Mouse (Mus musculus) erythroblast, adult 5-6 weeks (primary cell): ENCODE data around the gene Ppp1r14c. TPM values are rescaled to one million over a fixed set of nuclear protein-coding genes. Genes with fewer than 3 reads are reported as not detected.

ENCODE experiments used
- ATAC-seq: replicated peaks from 2 replicates; pipeline ENCODE4 v1.8.0; 2016; ENCODE audit warnings: moderate number of reproducible peaks, mild to moderate bottlenecking, moderate TSS enrichment, inconsistent platforms; ENCODE audit not compliant: poor library complexity, low FRiP score, severe bottlenecking
- total RNA-seq, 2 experiments: library from RNA; stranded (forward) in 1 of 2; stranded (reverse) in 1 of 2; fragments of 150-400 nt in 1 of 2; fragments of 200-764, 138-1000 nt in 1 of 2; gene quantifications; 2 replicates each; pipeline versions ENCODE4 v1.2.3 to v1.2.4; 2015 to 2017; ENCODE audit warnings: low replicate concordance in 2 of 2

Gene Ppp1r14c
- not detected in 2 replicates for total RNA-seq (2015; ENCODE audit: low replicate concordance)
- not detected in 2 replicates for total RNA-seq (2017; ENCODE audit: low replicate concordance)

DNA sequence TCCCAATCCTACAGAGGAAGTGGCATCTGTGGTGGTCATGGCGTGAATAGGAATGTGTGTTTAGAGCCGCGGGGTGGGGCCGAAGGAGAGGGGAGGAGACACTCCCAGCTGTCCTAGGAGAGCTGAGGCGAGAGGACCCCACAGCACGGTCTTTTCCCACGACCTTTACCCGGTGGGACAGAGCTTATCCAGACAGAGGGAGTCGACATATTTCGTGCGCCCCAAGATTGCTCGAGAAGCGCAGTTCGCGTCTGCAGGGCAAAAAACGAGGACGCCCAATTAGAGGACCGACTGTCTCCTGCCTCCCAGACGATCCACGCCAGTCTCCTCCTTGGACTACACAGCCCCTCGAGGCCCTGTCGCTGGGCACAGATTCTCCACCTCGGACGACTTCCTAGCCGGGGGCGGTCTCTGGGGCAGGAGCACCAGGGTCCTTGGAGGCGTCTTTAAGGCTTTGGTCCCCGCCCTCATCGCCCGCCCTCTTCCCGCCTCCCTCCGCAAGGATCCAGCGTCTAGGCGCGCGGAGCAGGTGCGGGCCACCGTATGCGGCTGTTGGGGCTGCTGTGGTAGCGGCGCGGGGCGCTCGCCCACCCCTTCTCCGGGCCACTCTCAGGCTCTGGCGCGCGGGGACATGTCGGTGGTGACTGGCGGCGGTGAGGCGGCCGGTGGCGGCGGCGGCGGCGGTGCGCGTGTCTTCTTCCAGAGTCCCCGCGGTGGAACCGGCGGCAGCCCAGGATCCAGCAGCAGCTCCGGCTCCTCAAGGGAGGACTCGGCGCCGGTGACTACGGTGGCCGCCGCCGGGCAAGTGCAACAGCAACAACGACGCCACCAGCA lies at the start of gene Ppp1r14c:
TSS of gene Ppp1r14c (plus strand) at position 22 of the 834 bp plus-strand sequence.
- ATAC-seq = no peak

DNA sequence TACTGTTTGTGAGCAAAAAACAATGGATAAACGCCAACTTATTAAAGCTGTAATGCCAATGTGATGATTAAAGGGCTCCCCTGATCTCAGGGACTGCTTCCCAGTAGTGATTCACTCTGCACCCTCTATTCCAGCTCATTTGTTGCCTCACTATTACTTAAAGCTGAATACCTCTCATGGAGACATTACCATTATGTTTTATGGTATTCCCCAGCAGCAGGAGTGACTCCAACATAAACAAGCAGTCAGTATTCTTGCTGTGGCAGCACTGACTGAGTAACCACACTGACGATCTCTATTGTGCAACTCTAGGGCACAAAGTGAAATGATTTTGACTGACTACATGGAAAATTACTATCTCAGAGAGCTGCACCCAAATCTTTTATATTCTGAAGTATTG lies 44.5 kb upstream of the Ppp1r14c start:
- ATAC-seq = no peak

DNA sequence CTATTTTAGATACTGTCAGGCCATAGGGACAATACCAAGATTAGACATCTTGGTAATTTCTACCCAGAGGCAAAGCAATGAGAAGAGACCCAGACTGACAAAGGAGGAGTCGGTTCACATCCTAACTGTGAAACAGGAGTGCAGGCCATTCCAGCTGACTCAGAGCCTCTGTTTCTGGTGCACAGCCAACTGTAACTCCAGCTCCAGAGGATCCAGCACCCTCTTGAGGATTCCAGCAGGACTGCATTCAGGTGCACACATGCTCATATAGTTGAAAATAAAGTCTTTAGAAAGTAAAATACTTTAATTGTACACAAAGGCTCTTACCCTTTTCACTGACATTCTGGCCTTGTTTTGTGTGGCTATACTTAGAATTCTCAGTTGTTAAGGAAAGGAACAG lies 40.4 kb upstream of the Ppp1r14c start:
- ATAC-seq = no peak

DNA sequence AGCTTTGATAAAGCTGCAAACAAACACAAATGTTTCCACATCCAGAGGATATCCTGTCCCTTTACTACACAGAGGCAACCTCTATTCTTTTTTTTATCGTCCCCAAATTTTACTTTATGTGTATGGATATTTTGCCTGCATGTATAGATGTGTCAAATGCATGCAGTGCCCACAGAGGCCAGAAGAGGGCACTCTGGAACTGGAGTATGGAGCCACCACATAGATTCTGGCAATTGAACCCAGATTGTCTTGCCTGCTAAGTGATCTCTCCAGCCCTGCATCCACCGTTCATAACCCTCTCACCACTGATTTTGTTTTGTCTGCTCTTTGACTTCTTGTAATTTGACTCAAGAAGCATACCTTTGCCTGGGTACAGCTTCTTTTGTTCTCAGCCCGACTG lies 33.0 kb upstream of the Ppp1r14c start:
- no peak for ATAC-seq

DNA sequence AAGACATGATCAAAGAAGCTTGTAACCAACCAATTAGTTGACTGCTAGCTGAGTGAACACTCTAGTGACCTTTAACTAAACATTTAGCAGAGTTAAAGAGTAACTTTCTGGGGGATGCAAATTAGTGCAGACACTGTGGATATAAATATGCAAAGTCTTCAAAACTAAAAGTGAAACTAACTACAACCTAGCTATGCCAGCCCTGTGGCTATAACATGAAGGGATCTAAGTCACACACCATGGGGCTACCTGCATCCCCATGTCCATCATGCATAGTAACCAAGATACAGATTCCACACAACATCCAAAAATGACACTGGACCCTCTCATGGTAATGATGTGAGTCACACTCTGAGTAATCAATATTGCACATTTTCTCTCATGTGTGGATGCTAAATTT lies 31.3 kb upstream of the Ppp1r14c start:
- no peak for ATAC-seq

DNA sequence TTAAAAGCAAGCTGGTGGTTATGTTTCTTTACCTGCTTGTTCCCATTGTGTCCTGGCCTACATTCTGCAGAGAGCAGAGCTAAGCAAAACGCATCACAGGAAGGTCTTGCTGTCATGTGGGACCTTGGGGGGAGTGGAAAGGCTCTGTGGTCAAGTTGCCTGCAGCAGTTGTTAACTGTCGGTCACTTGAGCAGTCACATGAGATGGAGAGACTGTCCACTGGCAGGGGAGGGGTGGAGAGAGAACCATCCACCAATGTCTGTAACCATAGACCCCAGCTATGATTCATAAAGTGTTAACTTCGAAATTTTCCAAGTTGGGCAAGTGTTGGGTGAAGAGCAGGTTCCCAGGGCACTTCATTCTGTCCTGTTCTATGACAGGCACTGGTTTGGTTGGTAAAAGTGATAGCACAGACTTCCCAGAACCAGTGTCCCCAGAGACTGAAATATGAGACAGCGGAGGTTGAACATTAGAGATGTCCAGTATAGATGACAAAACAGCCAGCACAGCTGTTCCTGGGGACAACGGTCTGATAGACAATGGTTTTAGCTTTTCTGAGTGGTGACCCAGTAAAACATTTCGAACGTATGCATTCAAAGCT lies 29.0 kb upstream of the Ppp1r14c start:
- ATAC-seq = no peak

DNA sequence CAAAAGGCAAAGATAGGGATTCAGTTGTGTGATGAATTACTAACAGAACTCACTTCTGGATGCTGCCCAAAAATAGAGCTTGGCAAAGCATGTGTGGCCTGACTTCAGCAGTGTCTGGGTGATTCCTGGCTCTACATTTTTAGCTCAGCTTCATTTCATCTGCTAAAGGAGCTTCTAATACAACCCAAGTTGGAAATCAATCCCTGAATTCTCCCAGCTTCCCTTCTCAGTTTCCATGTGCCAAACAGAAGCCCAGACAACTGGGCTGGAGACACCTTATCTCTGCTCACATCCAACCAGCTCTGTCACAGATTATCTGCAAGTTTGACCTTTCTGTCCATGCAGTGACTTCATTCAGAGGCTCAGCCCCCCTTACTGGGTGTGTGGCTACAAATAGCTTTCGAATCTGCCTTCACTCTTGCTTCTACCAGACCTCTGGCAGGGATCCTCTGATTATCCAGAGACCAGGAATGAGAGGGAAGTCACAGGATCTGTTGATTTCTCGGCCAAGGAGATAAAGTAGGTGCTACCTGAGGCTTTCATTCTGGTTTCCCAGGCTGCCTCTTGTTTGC lies 28.4 kb upstream of the Ppp1r14c start:
- no peak for ATAC-seq

DNA sequence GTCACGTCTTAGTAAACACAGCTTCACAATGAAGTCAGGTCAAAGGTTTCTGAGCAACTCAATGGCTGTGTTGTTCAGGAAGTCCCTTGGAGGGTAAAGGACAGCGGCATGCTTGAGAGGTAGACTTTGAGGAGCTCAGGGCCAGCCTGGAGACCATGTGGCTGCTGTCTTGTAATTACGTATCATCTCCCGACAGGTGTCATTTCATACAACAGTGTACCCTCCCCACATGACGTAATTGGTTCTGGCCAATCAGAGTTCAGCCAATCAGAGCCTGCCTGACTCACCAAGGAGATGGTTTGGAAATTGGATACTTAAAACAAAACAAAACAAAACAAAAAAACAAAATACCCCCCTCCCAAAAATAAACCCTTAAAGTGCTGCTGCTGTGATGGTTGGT lies 20.2 kb upstream of the Ppp1r14c start:
- no peak for ATAC-seq

DNA sequence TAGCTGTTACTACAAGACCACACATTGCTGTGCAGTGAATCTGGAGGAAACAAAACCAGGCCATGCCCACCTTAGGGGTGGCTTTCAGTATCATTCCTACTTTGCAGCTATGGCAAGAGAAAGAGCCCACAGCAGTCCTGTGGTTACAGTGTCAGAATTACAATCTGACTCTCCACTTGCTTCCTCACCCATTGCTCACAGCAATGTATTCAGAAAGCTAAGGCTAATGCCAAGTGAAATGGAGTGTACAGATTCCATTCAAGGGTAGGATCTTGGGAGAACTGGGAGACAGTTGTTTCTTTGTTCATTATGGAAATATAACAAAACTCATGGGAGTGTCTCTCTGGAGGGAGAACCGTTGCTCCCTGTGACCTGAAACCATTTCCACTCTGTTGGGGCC lies 6.3 kb upstream of the Ppp1r14c start:
- ATAC-seq = no peak

DNA sequence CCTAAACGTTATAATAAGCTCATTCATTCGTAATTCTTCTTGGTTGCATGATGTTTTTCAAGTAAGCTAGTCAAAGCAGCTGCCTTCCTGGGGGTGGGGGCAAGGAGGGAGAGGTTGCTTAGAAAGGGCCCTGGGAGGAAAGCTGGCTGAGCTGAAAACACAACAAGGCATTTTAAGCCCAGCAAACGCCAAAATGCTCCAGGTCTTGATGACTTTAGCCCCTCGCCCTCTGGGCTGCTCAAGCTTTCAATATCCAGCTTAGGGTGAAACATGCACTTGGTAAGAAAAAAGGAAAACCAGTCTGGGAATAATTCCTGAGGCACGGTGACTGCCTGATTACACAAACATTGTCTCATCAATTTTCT lies 204 bp upstream of the Ppp1r14c start:
- no peak for ATAC-seq

DNA sequence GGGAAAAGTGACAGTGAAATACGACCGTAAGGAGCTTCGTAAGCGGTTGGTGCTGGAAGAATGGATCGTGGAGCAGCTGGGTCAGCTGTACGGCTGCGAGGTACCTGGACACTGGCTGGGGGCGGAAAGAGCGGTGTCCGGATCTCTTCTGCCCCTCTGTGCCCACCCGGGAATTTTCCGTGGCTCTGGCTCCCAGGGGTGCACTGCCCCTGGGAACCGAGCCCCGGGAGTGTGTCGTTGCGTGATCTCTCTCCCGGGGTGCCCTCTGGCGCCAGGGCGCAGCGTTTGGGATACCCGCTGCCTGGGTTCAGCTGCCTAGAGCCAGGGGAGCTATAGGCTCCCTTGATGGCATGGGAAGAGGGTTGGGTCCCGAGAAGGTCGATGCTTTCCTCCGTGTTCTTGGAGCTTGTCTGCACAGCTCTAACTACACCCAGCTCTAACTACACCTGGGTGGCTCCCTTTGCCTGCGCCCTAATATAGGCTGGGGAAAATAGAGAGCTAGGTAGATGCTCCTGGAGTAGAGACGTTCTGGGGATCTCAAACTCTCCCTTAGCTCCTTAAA lies 1.1 kb downstream of the Ppp1r14c start:
- no peak for ATAC-seq

DNA sequence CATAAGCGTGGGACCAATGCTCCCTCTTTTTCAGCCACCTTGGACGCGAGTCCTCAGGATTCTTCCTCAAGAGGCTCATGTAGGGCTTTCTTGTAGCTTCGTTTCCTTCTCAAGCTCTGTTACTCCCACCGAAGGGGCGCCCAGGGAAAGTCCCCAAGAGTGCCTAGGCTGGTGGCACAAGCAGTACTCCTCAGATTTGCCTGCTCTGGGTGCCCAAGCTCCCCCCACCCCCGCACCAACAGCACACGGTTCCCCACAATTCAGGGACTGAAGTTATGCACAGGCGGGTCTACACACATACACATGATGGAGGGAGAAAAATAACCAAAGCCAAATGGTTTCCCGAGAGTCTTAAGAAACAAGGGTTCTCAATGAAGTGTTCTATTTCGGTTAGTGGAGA lies 1.6 kb downstream of the Ppp1r14c start:
- no peak for ATAC-seq

DNA sequence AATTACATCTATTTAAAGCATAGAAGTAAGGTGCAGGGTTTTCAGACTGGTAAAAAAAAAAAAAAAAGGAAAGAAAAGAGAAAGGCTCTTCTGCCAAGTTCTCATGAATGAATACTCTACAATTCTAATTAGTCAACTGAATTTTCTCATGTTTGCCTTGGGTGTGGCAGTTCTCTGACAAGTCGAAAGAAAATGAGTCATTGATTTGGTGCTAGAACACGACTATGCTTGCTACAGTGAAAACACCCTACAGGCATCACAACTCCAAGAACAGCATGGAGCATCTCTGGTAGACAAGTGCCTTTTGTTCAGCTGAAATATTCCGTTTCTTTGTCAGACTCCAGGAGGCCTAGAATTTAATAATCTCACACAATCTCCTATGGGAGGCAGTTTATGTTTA lies 17.3 kb downstream of the Ppp1r14c start:
- ATAC-seq = no peak

DNA sequence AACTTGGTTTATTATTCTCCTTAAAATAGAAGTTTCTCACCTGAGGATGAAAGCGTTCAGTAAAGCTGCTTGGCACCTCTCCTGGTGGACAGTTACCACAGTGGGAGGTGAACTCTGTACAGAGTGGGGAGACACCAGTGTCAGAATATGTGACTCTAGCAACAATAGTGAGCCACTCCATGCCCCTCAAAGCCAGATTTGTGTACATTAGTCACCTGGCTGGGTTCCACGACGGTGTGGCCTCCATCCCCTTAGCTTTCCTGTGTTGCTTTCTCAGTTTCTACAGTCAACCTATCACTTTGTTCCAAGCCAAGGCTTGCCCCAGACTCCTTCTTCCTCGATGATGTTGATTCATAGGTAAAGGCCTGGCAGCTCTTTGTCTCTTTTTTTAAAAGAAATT lies 26.4 kb downstream of the Ppp1r14c start:
- no peak for ATAC-seq

DNA sequence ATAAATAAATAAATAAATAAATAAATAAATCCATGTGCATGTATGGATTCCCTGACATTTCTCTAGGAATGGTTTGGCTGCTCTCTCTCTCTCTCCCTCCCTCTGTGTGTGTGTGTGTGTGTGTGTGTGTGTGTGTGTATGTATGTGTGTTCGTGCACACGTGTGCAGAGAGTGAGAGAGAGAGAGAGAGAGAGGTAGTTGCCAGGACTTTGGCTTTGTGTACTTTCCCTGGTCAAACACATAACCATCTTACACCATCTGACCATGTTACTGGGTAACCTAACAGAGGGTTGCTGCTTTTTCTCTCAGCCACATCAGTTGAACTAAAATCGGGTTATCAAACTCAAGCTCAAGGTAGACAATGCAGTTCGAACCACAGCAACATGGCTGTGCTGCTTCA lies 27.7 kb downstream of the Ppp1r14c start:
- ATAC-seq = no peak

DNA sequence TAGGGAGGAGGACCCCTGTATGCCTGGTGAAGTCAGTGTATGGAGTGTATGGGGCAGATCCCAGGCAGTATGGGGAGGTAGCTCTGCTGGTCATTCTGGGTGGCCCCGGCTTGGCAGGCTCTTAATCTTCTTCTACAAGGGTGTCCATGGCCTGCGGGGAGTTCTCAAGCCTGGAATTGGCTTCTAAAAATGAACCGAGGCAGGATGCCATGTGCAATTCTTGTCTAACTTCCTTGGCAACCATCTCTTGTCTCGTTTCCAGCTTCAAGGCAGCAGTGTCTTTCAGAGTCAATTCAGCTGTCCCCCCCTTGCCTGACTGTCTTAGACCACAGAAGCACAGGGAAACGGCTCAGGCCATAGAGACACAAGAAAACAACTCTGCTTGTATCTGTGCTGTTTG lies 28.3 kb downstream of the Ppp1r14c start:
- ATAC-seq = no peak

DNA sequence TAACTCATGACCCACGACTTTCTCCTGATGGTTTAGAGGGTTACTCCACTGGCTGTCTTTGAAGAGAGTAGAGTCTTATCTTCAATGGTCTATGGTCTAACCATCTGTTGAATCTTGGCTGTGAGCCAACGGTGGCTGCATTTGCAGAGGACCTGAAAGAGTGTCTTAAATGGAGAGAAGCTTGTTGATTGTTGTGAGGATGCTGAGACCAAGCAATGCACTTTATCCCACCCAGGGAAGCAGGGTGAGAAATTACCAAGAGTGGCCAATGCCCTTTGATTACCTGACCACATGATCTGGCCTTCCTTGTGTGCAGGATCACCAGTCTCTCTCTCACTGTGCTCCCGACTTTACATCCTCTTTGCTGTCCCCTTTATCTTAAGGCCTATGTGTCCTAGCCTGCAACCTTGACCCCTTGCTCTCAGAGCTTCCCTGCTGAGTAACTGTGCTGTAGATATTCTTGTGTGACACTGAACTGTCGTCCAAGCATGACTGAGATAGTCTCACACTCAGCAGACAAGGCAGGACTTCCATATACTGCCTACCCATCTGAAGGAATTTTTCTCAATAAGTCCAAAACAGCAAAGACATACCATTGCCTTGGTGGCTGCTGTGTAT lies 28.9 kb downstream of the Ppp1r14c start:
- ATAC-seq = no peak

DNA sequence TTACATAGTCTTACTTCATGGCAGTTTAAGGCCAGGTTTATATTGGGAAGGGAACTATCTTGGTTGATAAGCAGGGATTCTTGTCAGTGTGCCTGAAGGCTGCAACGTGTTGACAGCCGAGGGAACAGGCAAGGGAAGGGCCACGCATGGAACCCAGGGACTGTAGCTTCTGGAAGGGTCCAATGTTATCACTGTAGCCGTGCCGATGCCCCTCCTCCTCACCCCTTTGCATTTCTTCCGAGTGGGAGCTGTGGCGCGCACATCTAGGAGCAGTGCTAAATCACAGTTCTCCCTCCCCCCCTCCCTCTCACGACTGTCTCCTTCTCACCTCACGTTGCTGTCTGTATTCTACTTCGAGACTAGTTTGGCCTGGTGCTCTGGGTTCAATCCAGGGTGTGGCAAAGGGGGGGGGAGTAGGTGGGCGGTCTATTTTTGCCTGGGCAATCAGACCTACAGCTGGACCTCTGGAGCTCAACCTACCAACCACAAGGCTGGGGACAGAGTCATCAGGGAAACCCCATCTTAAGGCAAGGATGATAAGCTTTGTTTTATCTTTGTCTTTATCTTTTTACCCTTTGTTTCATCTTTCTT lies 29.6 kb downstream of the Ppp1r14c start:
- no peak for ATAC-seq

DNA sequence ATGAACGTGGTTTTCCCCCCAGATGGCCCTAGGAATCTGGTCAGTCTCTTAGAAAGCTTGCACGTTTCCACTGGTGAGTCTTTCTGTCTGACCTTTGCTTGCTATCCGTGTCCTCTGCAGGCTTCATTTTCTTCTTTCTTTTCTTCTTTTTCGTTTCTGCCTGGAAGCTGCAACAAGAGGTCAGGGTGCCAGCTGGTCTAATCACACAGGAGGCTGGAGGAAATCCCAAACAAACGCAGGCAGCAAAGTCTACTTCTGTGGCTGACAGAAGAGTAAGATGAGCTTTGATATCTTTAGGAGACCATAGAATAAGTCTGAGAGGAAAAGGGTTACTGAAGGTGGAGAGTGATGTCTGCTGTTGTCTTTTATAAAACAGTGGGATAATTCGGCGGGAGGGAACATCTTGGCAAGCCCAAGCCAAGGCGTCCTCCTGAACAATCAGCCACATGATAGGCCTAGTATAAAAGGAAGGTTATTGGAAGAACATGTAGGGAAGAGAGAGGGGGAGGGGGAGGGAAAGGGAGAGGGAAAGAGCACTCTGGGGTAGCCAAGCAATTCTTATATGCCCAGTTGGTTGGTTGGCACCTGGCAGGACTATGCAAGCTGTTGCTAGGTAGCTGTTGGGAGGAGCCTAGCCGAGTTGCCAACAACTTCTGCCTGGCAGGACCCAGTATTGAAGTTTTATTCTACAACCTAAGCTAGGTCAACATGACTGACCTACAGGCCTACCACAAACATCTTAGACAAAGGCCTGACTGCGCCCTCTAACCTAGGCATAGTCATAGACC lies 30.3 kb downstream of the Ppp1r14c start:
- ATAC-seq = no peak
